Comparison of ENCODE assay signal across 24 mouse cellular contexts in genomic region chr12:65112811-65113210, GRCm38 (mm10). TPM values are rescaled to one million over a fixed set of nuclear protein-coding genes. Genes with fewer than 3 reads are reported as not detected.
DNase-seq lines count a peak whose midpoint lies in the region; ATAC-seq lines count a peak whose summit lies in the region.
"Had no signal": no experiment of that assay in that cellular context is flagged by ENCODE, and none has a peak within 500 bp of the region (broad histone marks: within the 10 kb centered on the region; RNA-seq: fewer than 3 reads in every experiment).

No protein-coding gene starts in this region.

- ATAC-seq in forebrain, embryonic 15.5 days (replicated peaks): no peak
- ATAC-seq: forebrain, embryonic 14.5 days; intestine, embryonic 16.5 days; Patski had no signal

- WGBS in forebrain, embryonic 15.5 days: 92% methylated on average over 1 of the region's 1 CpGs

- DNase-seq in frontal cortex, postnatal 36 days (ENCODE audit: low spot score in 2 of 2): peak; percentile 29 to 30
- no peak for DNase-seq in frontal cortex, postnatal 25 days (ENCODE audit: low spot score in 2 of 2)
- DNase-seq in right cerebral cortex, adult 2 months (ENCODE audit: low spot score in 2 of 2): peak; percentile 37 to 40
- DNase-seq in right cerebral cortex, postnatal 25 days: no peak
- DNase-seq in R1 (ENCODE audit: low read depth, low spot score): peak; percentile 83
- DNase-seq in lung, postnatal 36 days: no peak
- DNase-seq: adrenal gland, adult 8-10 months; adrenal gland, postnatal 36 days; cerebellum, adult 11 months; cerebellum, adult 8-10 months; cerebellum, postnatal 14 days; embryo, embryonic 11 days; gastrocnemius, postnatal 25 days had no signal

- no peak overlapping the region for H3K9ac ChIP-seq in forebrain, embryonic 15.5 days (replicated peaks)
- H3K9ac ChIP-seq: embryonic facial prominence, embryonic 15.5 days; heart, embryonic 12.5 days; hindbrain, embryonic 14.5 days had no signal

- H3K4me2 ChIP-seq in forebrain, embryonic 15.5 days (replicated peaks): no peak overlapping the region
- H3K4me2 ChIP-seq: embryonic facial prominence, embryonic 15.5 days; heart, embryonic 12.5 days; hindbrain, embryonic 14.5 days had no signal

- peaks cover 23% of the 10 kb centered on the region; the same call in 1 of the 2 replicates for H3K36me3 ChIP-seq in forebrain, embryonic 15.5 days

- H3K4me3 ChIP-seq in forebrain, embryonic 15.5 days: no peak overlapping the region
- H3K4me3 ChIP-seq: embryonic facial prominence, embryonic 15.5 days; erythroblast, embryonic 14.5 days; forebrain, embryonic 10.5 days; heart, embryonic 12.5 days; hindbrain, embryonic 10.5 days had no signal

- no peaks in the 10 kb centered on the region for H3K27me3 ChIP-seq in forebrain, embryonic 15.5 days
- H3K27me3 ChIP-seq: CH12.LX; embryonic facial prominence, embryonic 15.5 days; heart, embryonic 12.5 days; Patski had no signal

- H3K27ac ChIP-seq in forebrain, embryonic 15.5 days (replicated peaks): no peak overlapping the region
- H3K27ac ChIP-seq: embryonic facial prominence, embryonic 15.5 days; forebrain, embryonic 10.5 days; hindbrain, embryonic 10.5 days; hindbrain, embryonic 14.5 days had no signal

- no peaks in the 10 kb centered on the region for H3K9me3 ChIP-seq in forebrain, embryonic 15.5 days
- H3K9me3 ChIP-seq: embryonic facial prominence, embryonic 15.5 days; heart, embryonic 12.5 days; hindbrain, embryonic 10.5 days had no signal

- no peaks in the 10 kb centered on the region for H3K4me1 ChIP-seq in forebrain, embryonic 15.5 days
- H3K4me1 ChIP-seq: embryonic facial prominence, embryonic 15.5 days; forebrain, embryonic 10.5 days; heart, embryonic 12.5 days; hindbrain, embryonic 10.5 days had no signal

RNA-seq across cellular contexts. Expression of gene Fancm, which starts 37.4 kb away (rescaled TPM):
- polyA plus RNA-seq in forebrain, embryonic 15.5 days (2015; fragmentation: Nextera tagmentation; extraction: Ambion mirVana): 10.2 and 11.5 TPM in 2 replicates

RNA-seq across cellular contexts. Expression of gene Fkbp3, which starts 39.0 kb away (rescaled TPM):
- polyA plus RNA-seq in forebrain, embryonic 15.5 days (2015; fragmentation: Nextera tagmentation; extraction: Ambion mirVana): 438 and 488 TPM in 2 replicates

RNA-seq across cellular contexts. Expression of gene Mis18bp1, which starts 59.6 kb away (rescaled TPM):
- 33.3 and 34.4 TPM in 2 replicates for polyA plus RNA-seq in forebrain, embryonic 15.5 days (2015; fragmentation: Nextera tagmentation; extraction: Ambion mirVana)

Comparison
In these comparisons a context has a peak if more than half of its experiments do, and no peak if none do; other contexts are left out.
1. DNase-seq: peak in frontal cortex, postnatal 36 days (2 of 2), right cerebral cortex, adult 2 months (2 of 2) and R1 (single experiment); none in frontal cortex, postnatal 25 days (0 of 2), right cerebral cortex, postnatal 25 days (single experiment) and lung, postnatal 36 days (single experiment).